8 mouse cellular contexts compared by ENCODE assay signal in genomic region chr11:120548786-120549167, GRCm38 (mm10). TPM values are rescaled to one million over a fixed set of nuclear protein-coding genes. Genes with fewer than 3 reads are reported as not detected.
DNase-seq lines count a peak whose midpoint lies in the region; ATAC-seq and TF ChIP-seq lines count a peak whose summit lies in the region.

No protein-coding gene starts in this region.

- peaks cover 8% of the 10 kb centered on the region; the same call in 1 of the 2 replicates for H3K36me3 ChIP-seq in kidney, postnatal 0 days (ENCODE audit: insufficient read depth, low read length)
- H3K36me3 ChIP-seq in embryonic facial prominence, embryonic 11.5 days (replicated peaks; ENCODE audit: control insufficient read depth, insufficient read depth, low read depth, low read length) = no peaks in the 10 kb centered on the region; the same call in 1 of the 2 replicates
- peaks cover 7% of the 10 kb centered on the region; the same call in 1 of the 2 replicates for H3K36me3 ChIP-seq in hindbrain, embryonic 16.5 days (ENCODE audit: control insufficient read depth, insufficient read depth, low read length)
- peaks cover 5% of the 10 kb centered on the region for H3K36me3 ChIP-seq in myocyte (ENCODE audit: control insufficient read depth, insufficient read depth)

- TF ChIP-seq CTCF in kidney, postnatal 0 days (IDR thresholded peaks at IDR 0.05; ENCODE audit: low read depth) = no peak

- peak overlapping the region; percentile 98 for H3K9ac ChIP-seq in kidney, postnatal 0 days (ENCODE audit: low read depth, low read length)
- peak overlapping the region; percentile 96 for H3K9ac ChIP-seq in embryonic facial prominence, embryonic 11.5 days (replicated peaks; ENCODE audit: low read length)
- H3K9ac ChIP-seq in hindbrain, embryonic 16.5 days (ENCODE audit: low read depth, low read length) = peak overlapping the region; percentile 87

- no peaks in the 10 kb centered on the region for H3K9me3 ChIP-seq in kidney, postnatal 0 days (replicated peaks; ENCODE audit: low read length)
- H3K9me3 ChIP-seq in embryonic facial prominence, embryonic 11.5 days (replicated peaks; ENCODE audit: control insufficient read depth, low read length) = no peaks in the 10 kb centered on the region
- H3K9me3 ChIP-seq in hindbrain, embryonic 16.5 days (ENCODE audit: control insufficient read depth, low read length) = no peaks in the 10 kb centered on the region

- ATAC-seq in kidney, postnatal 0 days (replicated peaks; ENCODE audit: low FRiP score, low read depth) = no peak
- ATAC-seq in embryonic facial prominence, embryonic 11.5 days (replicated peaks; ENCODE audit: insufficient number of reproducible peaks, low FRiP score, low TSS enrichment, low read depth) = no peak
- ATAC-seq in hindbrain, embryonic 16.5 days = no peak

- H3K27ac ChIP-seq in kidney, postnatal 0 days = peak overlapping the region; percentile 98
- peak overlapping the region; percentile 83; the same call in 1 of the 2 replicates for H3K27ac ChIP-seq in embryonic facial prominence, embryonic 11.5 days (replicated peaks; ENCODE audit: low read depth, low read length)
- H3K27ac ChIP-seq in hindbrain, embryonic 16.5 days (ENCODE audit: low read depth, low read length) = peak overlapping the region; percentile 90

- 10% methylated on average over 7 of the region's 7 CpGs for WGBS in kidney, postnatal 0 days
- WGBS in embryonic facial prominence, embryonic 11.5 days = 32% methylated on average over 7 of the region's 7 CpGs
- WGBS in hindbrain, embryonic 16.5 days = 30% methylated on average over 7 of the region's 7 CpGs

- peak overlapping the region; percentile 63 for H3ac ChIP-seq in myocyte (ENCODE audit: control insufficient read depth, insufficient read length)

- no peaks in the 10 kb centered on the region for H3K27me3 ChIP-seq in kidney, postnatal 0 days (ENCODE audit: insufficient read depth, low read length)
- H3K27me3 ChIP-seq in embryonic facial prominence, embryonic 11.5 days (ENCODE audit: control insufficient read depth, insufficient read depth, low read length) = no peaks in the 10 kb centered on the region
- no peaks in the 10 kb centered on the region for H3K27me3 ChIP-seq in hindbrain, embryonic 16.5 days (replicated peaks; ENCODE audit: control insufficient read depth, insufficient read depth, low read length)
- no peaks in the 10 kb centered on the region for H3K27me3 ChIP-seq in myocyte (ENCODE audit: control insufficient read depth, insufficient read depth, insufficient read length)

- H3K4me2 ChIP-seq in kidney, postnatal 0 days (ENCODE audit: low read length) = peak overlapping the region; percentile 80
- peak overlapping the region; percentile 87 for H3K4me2 ChIP-seq in embryonic facial prominence, embryonic 11.5 days (ENCODE audit: low read depth, low read length)
- H3K4me2 ChIP-seq in hindbrain, embryonic 16.5 days (ENCODE audit: low read length) = peak overlapping the region; percentile 68
- H3K4me2 ChIP-seq in myocyte (ENCODE audit: low read depth) = peak overlapping the region; percentile 77

- H3K4me1 ChIP-seq in kidney, postnatal 0 days (replicated peaks; ENCODE audit: insufficient read depth, low read length) = peaks cover 17% of the 10 kb centered on the region
- peaks cover 4% of the 10 kb centered on the region for H3K4me1 ChIP-seq in embryonic facial prominence, embryonic 11.5 days (ENCODE audit: control insufficient read depth, insufficient read depth, low read length)
- peaks cover 20% of the 10 kb centered on the region for H3K4me1 ChIP-seq in hindbrain, embryonic 16.5 days (ENCODE audit: control insufficient read depth, insufficient read depth, low read depth, low read length)

- H3K79me2 ChIP-seq in myocyte (ENCODE audit: control insufficient read depth, insufficient read depth) = peaks cover 33% of the 10 kb centered on the region

- peak overlapping the region; percentile 87 for H3K4me3 ChIP-seq in kidney, postnatal 0 days (replicated peaks; ENCODE audit: low read depth, low read length)
- peak overlapping the region; percentile 98 for H3K4me3 ChIP-seq in embryonic facial prominence, embryonic 11.5 days (ENCODE audit: low read depth, low read length)
- peak overlapping the region; percentile 71 for H3K4me3 ChIP-seq in hindbrain, embryonic 16.5 days (ENCODE audit: low read length)
- H3K4me3 ChIP-seq in myocyte = peak overlapping the region; percentile 75

- no peak for DNase-seq in kidney, postnatal 0 days (ENCODE audit: low spot score)
- no peak for DNase-seq in kidney, postnatal 10 days
- DNase-seq in embryonic facial prominence, embryonic 11.5 days (ENCODE audit: low spot score) = no peak
- DNase-seq in left cerebral cortex, postnatal 4 days = no peak
- DNase-seq in urinary bladder, postnatal 25 days (ENCODE audit: low spot score) = no peak
- no peak for DNase-seq in thymus, postnatal 10 days (ENCODE audit: low spot score in 2 of 2)

- intact Hi-C loops in left cerebral cortex, postnatal 4 days (cut with DNase I) = no loop called here

- no peak for TF ChIP-seq POLR2A in myocyte (IDR thresholded peaks at IDR 0.05; ENCODE audit: insufficient read length, low read depth)

TF ChIP-seq in myocyte, 11 proteins besides CTCF, POLR2A, EP300 and RAD21:
- TF ChIP-seq MYOG (IDR thresholded peaks at IDR 0.05; ENCODE audit: control insufficient read depth in 1 of 3, insufficient read depth in 1 of 3, insufficient read length in 2 of 3, low read depth in 2 of 3) (peak in 1 of 3 experiments; percentile 20), CEBPB (IDR thresholded peaks at IDR 0.05; ENCODE audit: insufficient read depth, poor library complexity, severe bottlenecking) (no peak)

RNA-seq across cellular contexts. Expression of gene Mcrip1, which starts 0.8 kb away (rescaled TPM):
- polyA plus RNA-seq in kidney, postnatal 0 days (2015; fragmentation: Nextera tagmentation; extraction: Ambion mirVana) = 218 and 227 TPM in 2 replicates
- polyA plus RNA-seq in embryonic facial prominence, embryonic 11.5 days (2014; fragmentation: Nextera tagmentation; extraction: Ambion mirVana) = 223 and 249 TPM in 2 replicates
- polyA plus RNA-seq in hindbrain, embryonic 16.5 days (2015; fragmentation: Nextera tagmentation; extraction: Ambion mirVana) = 243 and 245 TPM in 2 replicates
- polyA plus RNA-seq in myocyte (2012; fragmentation: generic; extraction: Trizol) = 237 TPM
- 100 to 1,000 TPM; 105 to 113 TPM for total RNA-seq in left cerebral cortex, postnatal 4 days (2021)

RNA-seq across cellular contexts. Expression of gene Ppp1r27, which starts 2.2 kb away (rescaled TPM):
- 0.30 TPM in 1 of 2 replicates, not detected in the other for polyA plus RNA-seq in kidney, postnatal 0 days (2015; fragmentation: Nextera tagmentation; extraction: Ambion mirVana)
- polyA plus RNA-seq in embryonic facial prominence, embryonic 11.5 days (2014; fragmentation: Nextera tagmentation; extraction: Ambion mirVana) = not detected in 2 replicates
- 0.64 TPM in 1 of 2 replicates, not detected in the other for polyA plus RNA-seq in hindbrain, embryonic 16.5 days (2015; fragmentation: Nextera tagmentation; extraction: Ambion mirVana)
- 1.0 TPM for polyA plus RNA-seq in myocyte (2012; fragmentation: generic; extraction: Trizol)
- not detected for total RNA-seq in left cerebral cortex, postnatal 4 days (2021)

RNA-seq across cellular contexts. Expression of gene Gcgr, which starts 18.3 kb away (rescaled TPM):
- polyA plus RNA-seq in kidney, postnatal 0 days (2015; fragmentation: Nextera tagmentation; extraction: Ambion mirVana) = 6.6 and 7.0 TPM in 2 replicates
- 0.43 and 0.91 TPM in 2 replicates for polyA plus RNA-seq in embryonic facial prominence, embryonic 11.5 days (2014; fragmentation: Nextera tagmentation; extraction: Ambion mirVana)
- polyA plus RNA-seq in hindbrain, embryonic 16.5 days (2015; fragmentation: Nextera tagmentation; extraction: Ambion mirVana) = 0.92 and 1.0 TPM in 2 replicates
- 0.05 TPM for polyA plus RNA-seq in myocyte (2012; fragmentation: generic; extraction: Trizol)
- under 1 TPM in 1 of 2 experiments, not detected in 1; 0.18 TPM for total RNA-seq in left cerebral cortex, postnatal 4 days (2021)

RNA-seq across cellular contexts. Expression of gene P4hb, which starts 24.3 kb away (rescaled TPM):
- 635 and 676 TPM in 2 replicates for polyA plus RNA-seq in kidney, postnatal 0 days (2015; fragmentation: Nextera tagmentation; extraction: Ambion mirVana)
- 626 and 629 TPM in 2 replicates for polyA plus RNA-seq in embryonic facial prominence, embryonic 11.5 days (2014; fragmentation: Nextera tagmentation; extraction: Ambion mirVana)
- polyA plus RNA-seq in hindbrain, embryonic 16.5 days (2015; fragmentation: Nextera tagmentation; extraction: Ambion mirVana) = 252 and 298 TPM in 2 replicates
- 444 TPM for polyA plus RNA-seq in myocyte (2012; fragmentation: generic; extraction: Trizol)
- 100 to 1,000 TPM; 187 to 203 TPM for total RNA-seq in left cerebral cortex, postnatal 4 days (2021)

RNA-seq across cellular contexts. Expression of gene Arhgdia, which starts 32.6 kb away (rescaled TPM):
- polyA plus RNA-seq in kidney, postnatal 0 days (2015; fragmentation: Nextera tagmentation; extraction: Ambion mirVana) = 444 and 506 TPM in 2 replicates
- polyA plus RNA-seq in embryonic facial prominence, embryonic 11.5 days (2014; fragmentation: Nextera tagmentation; extraction: Ambion mirVana) = 511 and 567 TPM in 2 replicates
- 501 and 544 TPM in 2 replicates for polyA plus RNA-seq in hindbrain, embryonic 16.5 days (2015; fragmentation: Nextera tagmentation; extraction: Ambion mirVana)
- polyA plus RNA-seq in myocyte (2012; fragmentation: generic; extraction: Trizol) = 837 TPM
- 100 to 1,000 TPM; 351 to 368 TPM for total RNA-seq in left cerebral cortex, postnatal 4 days (2021)
